Mouse (Mus musculus): ENCODE measurements around the gene Eed.

The Eed gene

GRCm38 (mm10) chr7:89980485-89981422, at the start of gene Eed:
Eed (minus strand) TSS chr7:89980983.
- in situ Hi-C loops (cut with MboI, MseI) = loop anchor here (25.0 kb wide), 1 partner anchor 457 kb away; the partner anchor contains the start of genes Ccdc89 and Crebzf

GRCm38 (mm10) chr7:90029548-90030485, 49.0 kb upstream of the Eed start:
- in situ Hi-C loops (cut with MboI, MseI) = no loop called here

- in situ Hi-C loops (cut with MboI, MseI) = no loop called here
Measured at GRCm38 (mm10) chr7:90028888-90029547, 48.2 kb upstream of the Eed start.

GRCm38 (mm10) chr7:90024975-90025374, 44.2 kb upstream of the Eed start:
- in situ Hi-C loops (cut with MboI, MseI) = no loop called here

GRCm38 (mm10) chr7:90022974-90023707, 42.4 kb upstream of the Eed start:
- in situ Hi-C loops (cut with MboI, MseI) = no loop called here

- in situ Hi-C loops (cut with MboI, MseI) = no loop called here
Measured at GRCm38 (mm10) chr7:90020331-90020730, 39.5 kb upstream of the Eed start.

- in situ Hi-C loops (cut with MboI, MseI) = no loop called here
Measured at GRCm38 (mm10) chr7:90019570-90019969, 38.8 kb upstream of the Eed start.

GRCm38 (mm10) chr7:90016930-90017588, 36.3 kb upstream of the Eed start:
- in situ Hi-C loops (cut with MboI, MseI) = no loop called here

- in situ Hi-C loops (cut with MboI, MseI) = no loop called here
Measured at GRCm38 (mm10) chr7:90016459-90016858, 35.7 kb upstream of the Eed start.

- in situ Hi-C loops (cut with MboI, MseI) = loop anchor here (10.0 kb wide), 1 partner anchor 48 kb away; no protein-coding TSS in a partner anchor
Measured at GRCm38 (mm10) chr7:90006667-90007653, 26.2 kb upstream of the Eed start.

- in situ Hi-C loops (cut with MboI, MseI) = loop anchor here (10.0 kb wide), 1 partner anchor 50 kb away; no protein-coding TSS in a partner anchor
Measured at GRCm38 (mm10) chr7:90004781-90005180, 24.0 kb upstream of the Eed start.

- in situ Hi-C loops (cut with MboI, MseI) = loop anchor here (10.0 kb wide), 1 partner anchor 52 kb away; no protein-coding TSS in a partner anchor
Measured at GRCm38 (mm10) chr7:90002375-90002774, 21.6 kb upstream of the Eed start.

GRCm38 (mm10) chr7:89999491-89999890, 18.7 kb upstream of the Eed start:
- in situ Hi-C loops (cut with MboI, MseI) = loop anchor here (5.0 to 25.0 kb wide), 2 partner anchors 153 to 438 kb away; partner anchors contain the start of genes Ccdc89 and Crebzf

- in situ Hi-C loops (cut with MboI, MseI) = loop anchor here (5.0 to 25.0 kb wide), 2 partner anchors 154 to 439 kb away; partner anchors contain the start of genes Ccdc89 and Crebzf
Measured at GRCm38 (mm10) chr7:89998624-89999006, 17.8 kb upstream of the Eed start.

- in situ Hi-C loops (cut with MboI, MseI) = loop anchor here (5.0 to 25.0 kb wide), 2 partner anchors 154 to 439 kb away; partner anchors contain the start of genes Ccdc89 and Crebzf
Measured at GRCm38 (mm10) chr7:89998006-89998623, 17.3 kb upstream of the Eed start.

- in situ Hi-C loops (cut with MboI, MseI) = loop anchor here (5.0 to 25.0 kb wide), 2 partner anchors 155 to 440 kb away; partner anchors contain the start of genes Ccdc89 and Crebzf
Measured at GRCm38 (mm10) chr7:89997526-89997925, 16.7 kb upstream of the Eed start.

- in situ Hi-C loops (cut with MboI, MseI) = loop anchor here (25.0 kb wide), 1 partner anchor 444 kb away; the partner anchor contains the start of genes Ccdc89 and Crebzf
Measured at GRCm38 (mm10) chr7:89993091-89993490, 12.3 kb upstream of the Eed start.

- in situ Hi-C loops (cut with MboI, MseI) = loop anchor here (25.0 kb wide), 1 partner anchor 453 kb away; the partner anchor contains the start of genes Ccdc89 and Crebzf
Measured at GRCm38 (mm10) chr7:89984421-89984820, 3.6 kb upstream of the Eed start.

Measured in regulatory T cell (primary cell).